Mouse (Mus musculus) olfactory bulb, adult 2 months (tissue): ENCODE measurements around the gene Cntn2.

Experiments
- CTCF ChIP-seq: fragments of 200-500 bp; IDR thresholded peaks from 2 replicates; pipeline ENCODE4 v1.5.1; 2012; ENCODE audit warnings: low read depth, mild to moderate bottlenecking, low read length, moderate library complexity; ENCODE audit not compliant: insufficient read depth
- POLR2A ChIP-seq: fragments of 200-500 bp; IDR thresholded peaks from 2 replicates; pipeline ENCODE4 v1.6.1; 2012; ENCODE audit warnings: mild to moderate bottlenecking, low read depth, low read length, moderate library complexity; ENCODE audit not compliant: insufficient read depth

DNA sequence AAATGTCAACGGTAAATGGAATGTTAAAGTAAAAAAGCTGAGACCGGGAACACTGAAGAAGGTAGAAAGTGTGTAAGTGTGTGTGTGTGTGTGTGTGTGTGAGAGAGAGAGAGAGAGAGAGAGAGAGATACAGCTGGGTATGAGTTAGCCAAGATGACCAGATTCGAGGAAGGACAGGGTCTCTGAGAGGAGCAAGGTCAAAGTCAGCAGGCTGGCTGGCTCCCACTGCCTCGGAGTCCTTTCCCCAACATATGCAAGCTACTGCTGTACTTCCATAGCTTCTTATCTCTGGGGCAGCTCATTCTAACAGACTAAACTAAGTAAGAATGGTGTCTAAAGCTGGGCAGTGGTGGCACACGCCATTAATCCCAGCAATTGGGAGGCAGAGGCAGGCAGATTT, 71.6 kb downstream of the Cntn2 start:
- TF ChIP-seq POLR2A (no peak), CTCF (no peak)
